Mouse (Mus musculus): ENCODE data around the gene Olfr548-ps1.

- no peak for TF ChIP-seq CTCF (IDR thresholded peaks at IDR 0.05; ENCODE audit: low read depth, low read length)
- no peak for TF ChIP-seq GATA2 (IDR thresholded peaks at IDR 0.05; ENCODE audit: borderline replicate concordance, low read depth, low read length)
- TF ChIP-seq GATA1 (IDR thresholded peaks at IDR 0.05; ENCODE audit: borderline replicate concordance, low read length): no peak
These were observed 32.6 kb upstream of the Olfr548-ps1 start for GRCm38 (mm10) chr7:102508066-102508465.
